Mouse (Mus musculus): ENCODE measurements at regions not wholly inside any gene's neighbourhood (a gene's known extent, or its start where the extent isn't known, plus 50 kb on each side); places are given as distances from the start of the nearest gene placed in this dataset.

DNA sequence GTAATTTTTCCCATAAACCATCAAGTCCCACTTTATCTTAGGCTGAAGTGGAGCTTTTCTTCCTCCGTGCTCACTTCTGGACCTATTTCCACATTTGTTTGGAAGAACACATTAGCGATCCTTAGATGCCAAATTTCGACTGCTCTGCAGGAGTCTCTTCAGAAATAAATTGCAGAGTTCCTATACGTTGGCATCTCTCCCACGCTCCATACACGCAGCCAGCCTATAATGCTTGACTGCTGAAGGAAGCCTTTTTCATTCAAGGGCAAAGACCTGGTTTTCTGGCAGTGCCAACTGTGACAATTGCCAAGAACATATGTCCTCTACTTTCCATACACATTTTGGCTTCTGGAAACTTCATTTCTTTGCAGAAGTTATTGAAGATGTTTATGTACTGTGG is 258.1 kb downstream of the Tmsb4x start:
- H3K9ac ChIP-seq = no peak overlapping the region
- H3K36me3 ChIP-seq = no peaks in the 10 kb centered on the region
- H3K27ac ChIP-seq (replicated peaks) = no peak overlapping the region
- H3K27me3 ChIP-seq = peaks cover 15% of the 10 kb centered on the region
- no peak for ATAC-seq (ENCODE audit: low read depth)
- 0 out of 2 replicates have a peak, but pooled peaks cover 3% of the 10 kb centered on the region for H3K4me1 ChIP-seq (replicated peaks)
- no peak overlapping the region for H3K4me3 ChIP-seq
- WGBS = 80% methylated on average over 6 of the region's 6 CpGs
- H3K4me2 ChIP-seq = no peak overlapping the region
- no peaks in the 10 kb centered on the region for H3K9me3 ChIP-seq

DNA sequence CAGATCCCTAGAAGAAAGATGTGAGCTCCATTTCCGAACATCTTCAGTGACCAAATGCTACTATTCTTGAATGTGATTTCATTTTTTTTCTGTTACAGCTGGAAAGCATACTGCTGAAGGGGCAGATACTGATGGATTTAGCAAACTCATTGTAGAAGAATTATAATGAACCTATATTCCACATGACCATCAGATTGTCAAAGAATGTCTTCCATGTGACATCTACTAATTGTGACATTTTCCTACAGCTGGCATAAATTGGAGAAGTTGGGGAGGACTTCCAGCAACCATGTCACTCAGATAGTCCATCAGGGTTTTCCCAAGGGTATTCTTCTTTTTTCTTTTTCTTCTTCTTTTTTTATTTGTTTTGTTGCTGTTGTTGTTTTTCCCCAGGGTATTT is 263.2 kb downstream of the Tmsb4x start:
- Histone ChIP-seq H3K27me3 (peaks cover 31% of the 10 kb centered on the region), H3K36me3 (no peaks in the 10 kb centered on the region), H3K4me3 (no peak overlapping the region), H3K9ac (no peak overlapping the region), H3K27ac (replicated peaks) (no peak overlapping the region), H3K4me2 (no peak overlapping the region), H3K9me3 (no peaks in the 10 kb centered on the region), H3K4me1 (replicated peaks) (no peaks in the 10 kb centered on the region)
- no peak for ATAC-seq (ENCODE audit: low read depth)
- 91% methylated on average over 1 of the region's 1 CpGs for WGBS

DNA sequence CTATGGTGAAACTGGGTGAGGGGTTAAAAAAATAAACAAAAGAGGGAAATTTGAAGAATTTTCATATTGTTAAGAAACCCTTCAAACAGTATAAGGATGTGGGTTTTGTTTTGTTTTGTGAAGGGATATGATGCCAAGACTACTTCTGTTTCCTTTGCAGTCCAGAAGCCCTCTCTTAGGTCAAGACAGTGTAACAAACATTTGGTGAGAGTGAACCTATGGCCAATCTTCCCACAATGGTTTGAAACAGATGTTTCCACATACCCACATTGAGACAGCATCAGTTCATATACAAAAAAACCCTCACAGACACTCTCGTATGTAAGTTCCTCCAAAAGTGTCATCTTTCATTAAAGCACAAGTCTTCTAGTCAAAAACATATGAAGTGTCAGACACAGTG is 263.6 kb downstream of the Tmsb4x start:
- Histone ChIP-seq H3K4me1 (replicated peaks) (no peaks in the 10 kb centered on the region), H3K9ac (no peak overlapping the region), H3K9me3 (no peaks in the 10 kb centered on the region), H3K4me3 (no peak overlapping the region), H3K27me3 (peaks cover 30% of the 10 kb centered on the region), H3K36me3 (no peaks in the 10 kb centered on the region), H3K27ac (replicated peaks) (no peak overlapping the region), H3K4me2 (no peak overlapping the region)
- ATAC-seq (ENCODE audit: low read depth) = no peak
- 72% methylated on average over 1 of the region's 1 CpGs for WGBS

GRCm38 (mm10) chrX:166933766-166934165 is 275.3 kb downstream of the Tmsb4x start:
- no peaks in the 10 kb centered on the region for H3K9me3 ChIP-seq
- 70% methylated on average over 2 of the region's 2 CpGs for WGBS

GRCm38 (mm10) chrX:166932472-166932871 is 276.6 kb downstream of the Tmsb4x start:
- no peak for ATAC-seq (ENCODE audit: low read depth)
- H3K27me3 ChIP-seq = peaks cover 31% of the 10 kb centered on the region
- H3K4me1 ChIP-seq (replicated peaks) = no peaks in the 10 kb centered on the region
- H3K9me3 ChIP-seq = no peaks in the 10 kb centered on the region
- H3K4me2 ChIP-seq = no peak overlapping the region
- H3K4me3 ChIP-seq = no peak overlapping the region
- no peaks in the 10 kb centered on the region for H3K36me3 ChIP-seq
- no peak overlapping the region for H3K9ac ChIP-seq
- H3K27ac ChIP-seq (replicated peaks) = no peak overlapping the region

More at GRCm38 (mm10) chrX:166933766-166934165, 275.3 kb downstream of the Tmsb4x start:
- Histone ChIP-seq H3K4me1 (replicated peaks) (no peaks in the 10 kb centered on the region), H3K36me3 (no peaks in the 10 kb centered on the region), H3K9ac (no peak overlapping the region), H3K4me3 (no peak overlapping the region), H3K27ac (replicated peaks) (no peak overlapping the region), H3K4me2 (no peak overlapping the region), H3K27me3 (peaks cover 42% of the 10 kb centered on the region)
- no peak for ATAC-seq (ENCODE audit: low read depth)

DNA sequence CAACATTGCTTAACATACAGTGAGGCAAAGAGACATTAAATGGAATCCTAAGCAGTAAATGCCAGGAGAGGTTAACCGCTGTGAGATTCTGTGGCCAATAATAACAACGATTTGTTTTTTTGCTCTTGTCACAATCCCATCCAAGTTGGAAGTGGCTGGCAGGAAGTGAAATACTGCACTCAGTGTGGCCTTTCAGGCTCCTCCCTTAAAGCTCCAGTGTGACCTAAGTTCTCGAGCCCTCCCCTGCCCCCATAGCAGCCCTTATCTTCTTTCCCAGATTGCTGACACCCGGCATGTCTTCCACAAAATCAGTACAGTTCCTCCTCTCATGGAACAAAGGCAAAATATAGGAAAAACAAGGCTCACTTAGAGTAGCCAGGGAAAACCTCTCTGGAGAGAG is 278.1 kb downstream of the Tmsb4x start:
- no peak overlapping the region for H3K27ac ChIP-seq (replicated peaks)
- H3K4me2 ChIP-seq = no peak overlapping the region
- no peaks in the 10 kb centered on the region for H3K36me3 ChIP-seq
- no peaks in the 10 kb centered on the region for H3K4me1 ChIP-seq (replicated peaks)
- H3K9me3 ChIP-seq = no peaks in the 10 kb centered on the region
- peaks cover 20% of the 10 kb centered on the region for H3K27me3 ChIP-seq
- no peak overlapping the region for H3K9ac ChIP-seq
- no peak for ATAC-seq (ENCODE audit: low read depth)
- WGBS = 50% methylated on average over 4 of the region's 4 CpGs
- H3K4me3 ChIP-seq = no peak overlapping the region

GRCm38 (mm10) chrX:166929716-166930420 is 279.2 kb downstream of the Tmsb4x start:
- H3K9ac ChIP-seq = no peak overlapping the region
- no peak for ATAC-seq (ENCODE audit: low read depth)
- no peak overlapping the region for H3K4me3 ChIP-seq
- H3K27ac ChIP-seq (replicated peaks) = no peak overlapping the region
- 33% methylated on average over 6 of the region's 6 CpGs for WGBS
- no peak overlapping the region for H3K4me2 ChIP-seq
- no peaks in the 10 kb centered on the region for H3K36me3 ChIP-seq
- H3K27me3 ChIP-seq = peaks cover 26% of the 10 kb centered on the region
- H3K9me3 ChIP-seq = no peaks in the 10 kb centered on the region
- no peaks in the 10 kb centered on the region for H3K4me1 ChIP-seq (replicated peaks)

DNA sequence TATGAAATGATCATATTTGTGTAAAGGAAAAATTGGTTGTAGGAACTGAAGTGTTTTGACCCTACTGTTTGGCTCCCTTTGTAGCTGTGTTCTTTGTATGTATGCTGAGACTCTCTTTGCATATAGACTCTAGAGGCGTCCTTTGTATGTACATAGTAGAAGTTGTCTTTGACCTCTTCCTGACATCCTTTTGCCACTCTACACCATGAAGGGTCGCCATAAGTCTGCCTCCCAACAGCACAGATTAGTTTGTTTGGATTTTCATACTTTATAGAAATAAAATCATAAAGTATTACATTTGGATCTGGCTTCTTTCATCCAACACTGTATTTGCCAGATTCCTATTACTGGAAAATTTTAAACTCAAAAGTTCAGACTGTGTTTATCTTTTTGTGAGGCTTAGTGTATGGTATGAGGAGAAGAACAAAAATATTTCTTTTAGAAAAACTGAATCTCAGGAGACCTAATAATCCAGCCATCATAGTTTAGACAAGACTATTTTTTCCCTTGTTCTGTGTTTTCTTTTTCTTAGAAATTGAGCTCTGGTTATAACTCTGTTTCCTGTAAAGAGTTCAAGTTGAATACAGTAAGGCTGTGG is 293.7 kb downstream of the Tmsb4x start:
- WGBS = 67% methylated on average over 2 of the region's 2 CpGs
- Histone ChIP-seq H3K27ac (replicated peaks) (no peak overlapping the region), H3K36me3 (no peaks in the 10 kb centered on the region), H3K4me2 (no peak overlapping the region), H3K4me1 (replicated peaks) (no peaks in the 10 kb centered on the region), H3K4me3 (no peak overlapping the region), H3K9ac (no peak overlapping the region), H3K9me3 (no peaks in the 10 kb centered on the region), H3K27me3 (peaks cover 25% of the 10 kb centered on the region)
- no peak for ATAC-seq (ENCODE audit: low read depth)

DNA sequence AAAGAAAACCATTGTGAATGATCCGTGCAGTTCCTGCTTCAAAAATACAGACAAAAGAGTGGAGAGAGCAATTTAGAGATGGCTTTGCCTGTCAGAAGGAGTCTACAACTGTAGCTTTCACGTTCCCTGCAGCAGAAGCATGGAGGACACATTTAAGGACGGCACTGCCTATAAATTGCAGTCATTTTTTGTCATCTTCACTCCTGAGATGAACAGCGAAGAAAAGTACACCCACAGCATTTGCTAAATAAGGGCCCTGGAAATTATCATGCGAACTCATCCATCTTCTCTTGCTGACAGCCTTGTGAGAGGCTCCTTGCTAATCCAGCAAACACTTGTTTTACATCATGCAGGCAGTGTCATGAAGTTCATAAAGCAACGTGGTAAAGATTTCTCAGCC is 302.5 kb downstream of the Tmsb4x start:
- Histone ChIP-seq H3K36me3 (no peaks in the 10 kb centered on the region), H3K4me1 (replicated peaks) (no peaks in the 10 kb centered on the region), H3K27ac (replicated peaks) (no peak overlapping the region), H3K4me2 (no peak overlapping the region), H3K4me3 (no peak overlapping the region), H3K9ac (no peak overlapping the region), H3K9me3 (no peaks in the 10 kb centered on the region), H3K27me3 (peaks cover 29% of the 10 kb centered on the region)
- WGBS = 60% methylated on average over 6 of the region's 6 CpGs
- ATAC-seq (ENCODE audit: low read depth) = no peak

DNA sequence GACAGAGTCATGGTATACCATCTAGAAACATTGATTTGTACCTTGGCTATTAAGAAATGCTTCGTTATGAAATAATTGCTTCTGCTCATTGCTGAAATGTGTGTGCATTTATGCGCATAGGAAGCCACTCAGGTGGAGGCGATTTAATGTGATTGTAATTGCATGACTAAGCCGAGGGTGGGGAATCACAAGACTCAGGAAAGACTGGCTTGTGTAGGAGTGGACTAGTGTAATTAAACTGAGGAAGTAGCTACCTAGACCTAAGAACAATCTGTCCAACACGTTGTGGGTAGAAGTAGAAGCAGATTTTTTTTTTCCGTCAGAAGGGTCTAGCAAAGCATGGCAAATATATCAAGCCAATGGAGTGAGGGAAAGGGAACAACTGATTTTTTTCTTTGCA is 308.4 kb downstream of the Tmsb4x start:
- H3K4me2 ChIP-seq = no peak overlapping the region
- H3K9ac ChIP-seq = no peak overlapping the region
- H3K9me3 ChIP-seq = no peaks in the 10 kb centered on the region
- no peak overlapping the region for H3K4me3 ChIP-seq
- peaks cover 51% of the 10 kb centered on the region for H3K27me3 ChIP-seq
- no peak overlapping the region for H3K27ac ChIP-seq (replicated peaks)
- ATAC-seq (ENCODE audit: low read depth) = no peak
- WGBS = 74% methylated on average over 6 of the region's 6 CpGs
- no peaks in the 10 kb centered on the region for H3K4me1 ChIP-seq (replicated peaks)
- no peaks in the 10 kb centered on the region for H3K36me3 ChIP-seq

DNA sequence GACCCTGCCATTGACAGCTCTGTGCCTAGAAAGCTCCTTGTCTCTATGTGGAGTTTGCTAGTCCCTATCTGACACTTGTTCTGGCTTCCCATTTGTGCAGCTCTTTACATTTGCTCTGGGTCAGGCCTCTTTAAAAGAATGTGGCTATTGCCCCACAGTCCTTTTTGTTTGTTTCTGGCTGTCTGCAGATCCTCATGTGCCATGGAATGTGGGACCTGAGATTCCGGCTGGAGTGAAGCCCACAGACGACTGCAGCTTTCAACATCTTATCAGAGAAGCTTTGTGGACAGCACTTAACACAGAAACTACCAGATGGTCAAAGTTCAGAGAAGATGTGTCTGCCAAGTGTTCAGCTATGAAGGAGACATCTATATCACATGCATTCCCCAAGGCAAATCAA is 309.7 kb upstream of the Egfl6 start:
- peaks cover 57% of the 10 kb centered on the region for H3K27me3 ChIP-seq
- H3K9me3 ChIP-seq = no peaks in the 10 kb centered on the region
- no peak overlapping the region for H3K4me2 ChIP-seq
- no peaks in the 10 kb centered on the region for H3K36me3 ChIP-seq
- no peak overlapping the region for H3K9ac ChIP-seq
- no peaks in the 10 kb centered on the region for H3K4me1 ChIP-seq (replicated peaks)
- ATAC-seq (ENCODE audit: low read depth) = no peak
- 76% methylated on average over 2 of the region's 2 CpGs for WGBS
- no peak overlapping the region for H3K27ac ChIP-seq (replicated peaks)
- H3K4me3 ChIP-seq = no peak overlapping the region

DNA sequence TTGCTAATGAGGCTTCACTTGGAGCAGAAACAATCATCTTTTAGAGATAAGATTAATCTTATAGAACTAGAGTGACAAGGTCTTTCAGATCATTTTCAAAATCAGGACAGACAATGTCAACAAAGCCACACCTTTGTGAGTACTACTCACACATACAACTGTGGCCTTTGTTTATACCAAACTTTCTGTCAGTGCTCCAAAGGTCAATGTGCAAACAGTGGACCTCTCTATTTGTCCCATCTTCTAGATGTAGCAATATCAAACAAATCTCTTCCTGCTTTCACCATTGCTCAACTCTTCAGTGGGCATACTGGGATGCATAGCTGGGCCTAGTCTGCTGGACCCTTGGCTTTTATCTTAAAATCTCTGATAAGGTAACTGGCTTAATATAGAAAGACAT is 300.9 kb upstream of the Egfl6 start:
- Histone ChIP-seq H3K4me2 (no peak overlapping the region), H3K27me3 (peaks cover 39% of the 10 kb centered on the region), H3K9me3 (no peaks in the 10 kb centered on the region), H3K4me3 (no peak overlapping the region), H3K36me3 (no peaks in the 10 kb centered on the region), H3K9ac (no peak overlapping the region), H3K4me1 (replicated peaks) (no peaks in the 10 kb centered on the region), H3K27ac (replicated peaks) (no peak overlapping the region)
- ATAC-seq (ENCODE audit: low read depth) = no peak

- no peak for ATAC-seq (ENCODE audit: low read depth)
- WGBS = 89% methylated on average over 5 of the region's 5 CpGs
- H3K36me3 ChIP-seq = no peaks in the 10 kb centered on the region
Observed at GRCm38 (mm10) chrX:166869515-166869914, 284.0 kb upstream of the Egfl6 start.

More at GRCm38 (mm10) chrX:166869515-166869914, 284.0 kb upstream of the Egfl6 start:
- H3K27me3 ChIP-seq = peaks cover 9% of the 10 kb centered on the region
- H3K27ac ChIP-seq (replicated peaks) = no peak overlapping the region
- H3K4me2 ChIP-seq = no peak overlapping the region
- H3K9me3 ChIP-seq = no peaks in the 10 kb centered on the region
- no peak overlapping the region for H3K4me3 ChIP-seq
- no peak overlapping the region for H3K9ac ChIP-seq
- H3K4me1 ChIP-seq (replicated peaks) = no peaks in the 10 kb centered on the region
